Mouse (Mus musculus) kidney, adult 8-10 months (tissue): Measurements from ENCODE around the gene Arnt2.

Experiments
- DNase-seq, 2 experiments: peaks; one replicate each; pipeline ENCODE4 v3.0.0; 2022

Gene Arnt2

GRCm38 (mm10) chr7:84396581-84396980 lies 13.4 kb downstream of the Arnt2 start:
- no peak for DNase-seq

GRCm38 (mm10) chr7:84387826-84388225 lies 22.1 kb downstream of the Arnt2 start:
- no peak for DNase-seq

- no peak for DNase-seq
These were observed 23.5 kb downstream of the Arnt2 start for GRCm38 (mm10) chr7:84386472-84386871.

- DNase-seq = no peak
These were observed 25.2 kb downstream of the Arnt2 start for GRCm38 (mm10) chr7:84384778-84385177.

DNA sequence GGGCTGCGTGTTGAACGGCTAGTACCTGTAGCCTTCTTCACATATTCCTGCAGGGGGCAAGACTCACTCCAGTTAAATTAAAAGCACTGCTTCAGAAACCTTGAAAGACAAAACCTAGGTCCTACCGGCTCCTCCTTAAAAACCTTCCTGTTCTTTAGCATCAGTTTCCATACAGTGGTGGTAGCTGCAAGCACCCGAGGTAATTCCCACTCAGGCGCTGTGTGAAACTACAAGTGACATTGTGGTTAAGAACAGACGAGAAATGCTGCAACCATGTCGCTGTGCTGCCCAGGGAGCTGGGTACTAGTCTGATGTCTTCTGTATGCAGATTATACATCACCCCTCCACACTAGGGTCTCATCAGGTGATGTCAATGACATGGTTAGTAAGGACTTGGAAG lies 25.9 kb downstream of the Arnt2 start:
- DNase-seq = no peak

DNA sequence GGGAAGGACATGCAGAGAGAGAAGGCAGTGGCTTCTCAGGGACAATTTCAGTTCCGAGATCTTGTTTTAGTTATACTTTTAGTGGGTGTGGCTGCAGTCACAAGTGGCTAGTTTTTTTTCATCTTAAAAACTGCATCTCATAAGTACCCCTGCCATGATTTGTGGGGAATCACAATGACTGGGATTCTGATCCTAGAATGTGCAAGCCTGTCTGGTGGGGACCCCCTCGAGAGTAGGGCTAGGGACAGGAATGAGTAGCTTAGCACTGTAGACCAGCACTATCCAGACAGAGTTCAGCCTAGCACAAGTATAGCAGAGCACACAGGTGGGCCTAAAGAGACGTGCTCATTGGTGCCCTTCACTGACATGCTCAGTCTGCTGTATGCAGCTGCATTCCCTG lies 27.6 kb downstream of the Arnt2 start:
- no peak for DNase-seq

GRCm38 (mm10) chr7:84380810-84381209 lies 29.2 kb downstream of the Arnt2 start:
- no peak for DNase-seq

GRCm38 (mm10) chr7:84377330-84377729 lies 32.6 kb downstream of the Arnt2 start:
- DNase-seq = no peak

DNA sequence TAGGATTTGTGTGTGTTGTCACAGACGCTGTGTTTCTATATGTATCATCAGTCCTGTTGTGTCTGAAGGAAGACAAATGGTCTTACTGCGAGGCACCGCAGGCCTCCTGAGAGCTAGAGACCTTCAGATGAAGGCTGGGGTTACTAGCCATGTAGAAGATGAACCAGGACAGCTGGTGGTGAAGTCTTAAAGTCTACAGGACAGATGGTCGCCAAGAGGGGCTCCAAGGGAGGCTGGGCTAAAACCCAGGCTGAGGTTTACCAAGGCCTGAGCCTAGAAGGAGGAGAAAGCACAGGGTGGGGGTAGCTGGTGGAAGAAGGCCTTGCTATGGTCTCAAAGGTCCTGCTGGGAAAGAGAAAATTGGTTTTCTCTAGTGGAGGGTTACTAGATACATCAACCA lies 36.3 kb downstream of the Arnt2 start:
- no peak for DNase-seq

- no peak for DNase-seq
These were observed 37.1 kb downstream of the Arnt2 start for GRCm38 (mm10) chr7:84372871-84373270.

- DNase-seq = no peak
These were observed 37.7 kb downstream of the Arnt2 start for GRCm38 (mm10) chr7:84372280-84372679.

- no peak for DNase-seq
These were observed 38.9 kb downstream of the Arnt2 start for GRCm38 (mm10) chr7:84370911-84371592.

DNA sequence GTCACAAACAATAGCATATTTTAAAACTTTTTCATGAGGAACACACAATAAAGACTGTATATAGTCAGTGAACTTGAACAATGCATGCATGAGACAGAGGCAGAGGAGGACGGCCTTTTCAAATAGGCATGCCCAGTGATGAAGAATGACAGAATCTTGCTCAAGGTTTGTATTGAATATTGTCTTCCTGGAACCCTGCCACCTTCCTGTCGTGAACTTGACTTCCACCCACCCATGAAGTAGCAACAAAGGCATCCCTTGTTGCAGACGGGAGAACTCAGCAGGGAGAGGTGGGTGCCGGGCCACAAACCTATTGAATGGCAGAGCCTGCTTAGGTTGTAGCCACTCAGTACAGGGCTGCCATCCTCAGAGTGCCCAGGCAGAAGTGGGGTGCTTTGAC lies 43.7 kb downstream of the Arnt2 start:
- no peak for DNase-seq

- peak in 1 of 2 experiments; percentile 29 for DNase-seq
These were observed 47.3 kb downstream of the Arnt2 start for GRCm38 (mm10) chr7:84362711-84363110.

DNA sequence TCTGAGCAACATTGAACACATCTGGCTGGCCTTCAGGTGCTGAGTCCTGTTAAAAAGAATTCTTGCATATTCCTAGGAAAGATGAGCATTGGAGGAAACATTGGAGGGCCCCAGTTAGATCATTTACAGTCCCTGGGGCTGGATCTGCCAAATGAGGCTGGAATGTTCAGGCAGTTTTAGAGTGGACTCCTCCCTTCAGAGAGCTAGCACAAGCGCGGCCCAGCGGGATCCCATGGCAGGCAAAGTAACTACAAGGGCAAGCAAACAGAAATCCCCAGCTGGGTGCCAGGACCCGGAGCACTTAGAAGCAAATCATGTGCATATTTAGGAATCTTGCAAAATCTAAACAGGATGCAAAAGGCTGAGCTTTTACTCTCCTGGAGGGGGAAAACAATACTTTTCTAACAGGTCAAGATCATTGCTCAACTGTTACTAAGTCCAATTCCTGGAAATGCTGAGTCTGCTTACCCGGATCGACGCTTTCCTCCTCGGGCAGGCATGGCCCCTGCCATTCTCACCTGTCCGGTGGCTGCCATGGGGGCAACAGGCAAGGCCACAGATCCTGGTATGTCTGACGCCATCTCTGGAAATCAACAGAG lies 48.8 kb downstream of the Arnt2 start:
- DNase-seq = peak; percentile 81 to 86

DNA sequence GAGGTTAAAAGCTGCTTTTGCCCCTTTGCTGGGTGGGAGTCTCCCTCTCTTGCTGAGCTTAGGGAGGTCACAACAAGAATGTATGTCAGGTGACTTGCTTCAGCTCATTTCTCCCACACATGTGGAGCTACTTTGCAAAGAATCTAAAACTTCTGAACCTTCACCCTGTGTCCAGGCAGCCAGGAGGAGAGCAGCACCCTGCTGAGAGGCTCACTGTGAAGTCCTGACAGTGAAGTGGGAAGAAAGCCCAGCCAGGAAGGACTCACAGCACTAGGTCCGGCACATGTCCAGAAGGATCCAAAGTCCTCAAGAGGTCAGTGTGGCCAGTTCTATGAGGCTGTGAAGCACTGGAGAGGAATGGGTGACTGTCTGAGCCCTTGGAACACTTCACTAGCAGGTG lies 51.5 kb downstream of the Arnt2 start:
- DNase-seq = peak; percentile 89 to 94

- peak; percentile 79 to 86 for DNase-seq
These were observed 54.1 kb downstream of the Arnt2 start for GRCm38 (mm10) chr7:84355619-84356570.

DNA sequence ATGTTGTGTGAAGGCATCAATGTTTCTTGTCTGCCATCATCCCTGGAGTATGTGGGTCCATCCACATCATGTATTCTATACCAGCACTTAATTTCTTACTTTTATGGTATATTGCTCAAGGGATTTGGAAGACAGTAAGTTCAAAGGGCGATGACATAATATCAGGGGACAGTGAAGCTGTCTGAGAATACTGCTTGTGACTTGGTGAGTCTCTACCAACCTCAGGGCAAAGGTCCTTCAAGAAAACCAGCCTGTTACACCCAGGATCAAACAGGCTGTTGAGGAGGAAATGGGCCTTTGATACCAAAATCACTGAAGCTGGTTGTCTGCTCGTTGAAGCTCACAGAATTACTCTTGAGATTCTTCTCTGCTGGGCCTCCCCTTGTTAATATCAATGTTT lies 55.1 kb downstream of the Arnt2 start:
- DNase-seq = no peak

DNA sequence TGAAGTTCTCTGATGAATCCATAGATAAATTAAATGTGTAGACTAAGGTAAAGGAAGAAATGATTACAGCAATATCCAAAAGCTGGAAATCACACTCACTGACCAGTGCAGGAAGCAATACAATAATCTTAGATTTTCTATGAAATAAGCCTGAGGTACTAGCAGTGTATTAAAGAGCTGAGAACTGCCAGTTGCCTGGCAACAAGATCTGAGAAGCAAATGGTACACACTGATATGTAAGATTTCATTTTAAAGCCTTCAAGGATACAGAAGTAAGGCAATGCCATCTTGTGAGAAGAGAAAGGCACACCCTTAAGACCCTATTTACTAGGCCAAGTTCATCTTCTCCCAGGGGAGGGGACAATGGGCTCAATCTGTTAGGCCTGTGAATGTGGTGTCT lies 59.4 kb downstream of the Arnt2 start:
- no peak for DNase-seq

DNA sequence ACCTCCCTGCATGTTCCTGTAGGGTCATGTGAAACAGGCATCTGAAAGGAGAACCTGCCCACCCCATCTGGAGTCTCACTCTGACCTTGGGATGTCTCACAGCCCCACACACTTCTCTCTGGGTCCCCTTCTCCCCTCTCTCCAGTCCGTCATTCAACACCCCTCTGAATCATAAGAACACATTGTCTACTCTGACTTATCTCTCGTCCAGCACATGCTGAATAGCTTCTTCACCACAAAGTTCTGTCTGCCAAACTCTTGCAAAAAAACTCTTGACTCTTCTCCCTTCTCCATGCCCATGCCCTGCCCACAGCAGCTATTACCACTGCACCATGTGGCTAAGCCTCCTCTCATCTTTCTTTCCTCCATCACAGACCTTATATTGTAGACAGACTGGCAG lies 60.0 kb downstream of the Arnt2 start:
- DNase-seq = no peak

GRCm38 (mm10) chr7:84348145-84348911 lies 61.6 kb downstream of the Arnt2 start:
- no peak for DNase-seq

GRCm38 (mm10) chr7:84343160-84343559 lies 66.8 kb downstream of the Arnt2 start:
- DNase-seq = no peak

DNA sequence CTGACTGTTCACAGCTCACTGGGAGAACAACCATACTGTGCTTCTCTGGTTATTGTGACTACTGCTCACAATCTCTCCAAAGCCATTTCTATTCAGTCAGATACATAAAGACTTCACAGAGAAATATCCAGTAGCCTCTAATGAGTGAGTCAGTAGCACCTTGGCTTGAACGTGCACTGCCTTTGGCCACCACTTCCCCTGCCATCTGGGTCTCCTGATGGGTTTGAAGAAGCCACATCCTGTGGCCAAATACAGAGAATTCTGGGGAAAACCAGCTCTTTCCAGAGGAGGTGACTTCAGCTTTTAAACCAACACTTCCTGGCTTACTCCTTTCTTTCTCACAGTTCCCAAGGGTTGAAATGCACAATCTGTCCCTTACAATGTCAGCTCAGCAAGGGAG lies 69.0 kb downstream of the Arnt2 start:
- no peak for DNase-seq
